Mouse (Mus musculus): ENCODE measurements around the gene Lama1. TPM values are rescaled to one million over a fixed set of nuclear protein-coding genes. Genes with fewer than 3 reads are reported as not detected.
"Not testable (repeated sequence)": the region's sequence is repeated elsewhere in the genome, so short reads cannot be mapped to it uniquely, and the experiment has no call there.

Gene Lama1
- polyA plus RNA-seq, 1 experiment from 2014 or later: 24.9 TPM

GRCm38 (mm10) chr17:67809171-67809570 is 112.1 kb downstream of the Lama1 start:
- H3K27ac ChIP-seq: no peak overlapping the region
- H3K9me3 ChIP-seq: no peaks in the 10 kb centered on the region
- H3K27me3 ChIP-seq (ENCODE audit: poor library complexity, severe bottlenecking): no peaks in the 10 kb centered on the region
- WGBS: 94% methylated on average over 16 of the region's 16 CpGs
- H3K4me3 ChIP-seq: no peak overlapping the region
- H3K36me3 ChIP-seq (replicated peaks): peaks cover 97% of the 10 kb centered on the region
- no peak for DNase-seq (ENCODE audit: extremely low spot score, low spot score)
- H3K4me1 ChIP-seq: no peaks in the 10 kb centered on the region

- WGBS: 93% methylated on average over 6 of the region's 6 CpGs
- H3K4me1 ChIP-seq: no peaks in the 10 kb centered on the region
Measured at GRCm38 (mm10) chr17:67813666-67814065, 116.6 kb downstream of the Lama1 start.

GRCm38 (mm10) chr17:67815720-67816119 is 118.7 kb downstream of the Lama1 start:
- DNase-seq (ENCODE audit: extremely low spot score, low spot score): no peak
- Histone ChIP-seq H3K27ac (no peak overlapping the region), H3K4me1 (no peaks in the 10 kb centered on the region), H3K4me3 (no peak overlapping the region), H3K27me3 (ENCODE audit: poor library complexity, severe bottlenecking) (no peaks in the 10 kb centered on the region), H3K9me3 (no peaks in the 10 kb centered on the region), H3K36me3 (replicated peaks) (peaks cover 96% of the 10 kb centered on the region)
- WGBS: 94% methylated on average over 11 of the region's 11 CpGs

More at GRCm38 (mm10) chr17:67813666-67814065, 116.6 kb downstream of the Lama1 start:
- no peak overlapping the region for H3K4me3 ChIP-seq
- no peaks in the 10 kb centered on the region for H3K9me3 ChIP-seq
- H3K27ac ChIP-seq: no peak overlapping the region
- peaks cover 100% of the 10 kb centered on the region for H3K36me3 ChIP-seq (replicated peaks)
- H3K27me3 ChIP-seq (ENCODE audit: poor library complexity, severe bottlenecking): no peaks in the 10 kb centered on the region
- no peak for DNase-seq (ENCODE audit: extremely low spot score, low spot score)

GRCm38 (mm10) chr17:67816916-67817315 is 119.9 kb downstream of the Lama1 start:
- H3K9me3 ChIP-seq: no peaks in the 10 kb centered on the region
- 94% methylated on average over 10 of the region's 10 CpGs for WGBS
- no peak overlapping the region for H3K4me3 ChIP-seq
- no peaks in the 10 kb centered on the region for H3K27me3 ChIP-seq (ENCODE audit: poor library complexity, severe bottlenecking)
- H3K4me1 ChIP-seq: no peaks in the 10 kb centered on the region
- no peak for DNase-seq (ENCODE audit: extremely low spot score, low spot score)
- H3K27ac ChIP-seq: no peak overlapping the region
- peaks cover 96% of the 10 kb centered on the region for H3K36me3 ChIP-seq (replicated peaks)

- H3K4me1 ChIP-seq: no peaks in the 10 kb centered on the region
- no peak overlapping the region for H3K27ac ChIP-seq
- no peak overlapping the region for H3K4me3 ChIP-seq
- peaks cover 15% of the 10 kb centered on the region for H3K36me3 ChIP-seq (replicated peaks)
- 98% methylated on average over 3 of the region's 3 CpGs for WGBS
- DNase-seq (ENCODE audit: extremely low spot score, low spot score): no peak
- peaks cover 15% of the 10 kb centered on the region for H3K9me3 ChIP-seq
- no peaks in the 10 kb centered on the region for H3K27me3 ChIP-seq (ENCODE audit: poor library complexity, severe bottlenecking)
Measured at GRCm38 (mm10) chr17:67827431-67827830, 130.4 kb downstream of the Lama1 start.

- Histone ChIP-seq H3K4me3 (no peak overlapping the region), H3K4me1 (no peaks in the 10 kb centered on the region), H3K36me3 (replicated peaks) (no peaks in the 10 kb centered on the region), H3K27me3 (ENCODE audit: poor library complexity, severe bottlenecking) (no peaks in the 10 kb centered on the region), H3K9me3 (peaks cover 5% of the 10 kb centered on the region; the same call in 1 of the 2 replicates), H3K27ac (no peak overlapping the region)
- 95% methylated on average over 20 of the region's 20 CpGs for WGBS
- no peak for DNase-seq (ENCODE audit: extremely low spot score, low spot score)
Measured at GRCm38 (mm10) chr17:67836146-67836895, 139.3 kb downstream of the Lama1 start.

GRCm38 (mm10) chr17:67837351-67838090 is 140.5 kb downstream of the Lama1 start:
- WGBS: 61% methylated on average over 17 of the region's 17 CpGs
- H3K27ac ChIP-seq: no peak overlapping the region; the same call in 1 of the 2 replicates
- H3K36me3 ChIP-seq (replicated peaks): no peaks in the 10 kb centered on the region; the same call in 1 of the 2 replicates

GRCm38 (mm10) chr17:67838948-67839347 is 141.9 kb downstream of the Lama1 start:
- Histone ChIP-seq H3K9me3 (peaks cover 5% of the 10 kb centered on the region; the same call in 1 of the 2 replicates), H3K4me3 (no peak overlapping the region), H3K4me1 (no peaks in the 10 kb centered on the region), H3K27me3 (ENCODE audit: poor library complexity, severe bottlenecking) (no peaks in the 10 kb centered on the region), H3K36me3 (replicated peaks) (peaks cover 4% of the 10 kb centered on the region; the same call in 1 of the 2 replicates), H3K27ac (no peak overlapping the region)
- WGBS: 90% methylated on average over 13 of the region's 13 CpGs
- no peak for DNase-seq (ENCODE audit: extremely low spot score, low spot score)

More at GRCm38 (mm10) chr17:67837351-67838090, 140.5 kb downstream of the Lama1 start:
- no peak overlapping the region for H3K4me3 ChIP-seq
- H3K9me3 ChIP-seq: peaks cover 5% of the 10 kb centered on the region; the same call in 1 of the 2 replicates
- DNase-seq (ENCODE audit: extremely low spot score, low spot score): peak; percentile 74
- H3K4me1 ChIP-seq: no peaks in the 10 kb centered on the region
- H3K27me3 ChIP-seq (ENCODE audit: poor library complexity, severe bottlenecking): no peaks in the 10 kb centered on the region

GRCm38 (mm10) chr17:67841494-67841893 is 144.4 kb downstream of the Lama1 start:
- not testable (repeated sequence) for H3K4me3 ChIP-seq; DNase-seq (ENCODE audit: extremely low spot score, low spot score); H3K4me1 ChIP-seq; H3K27ac ChIP-seq; H3K9me3 ChIP-seq; H3K27me3 ChIP-seq (ENCODE audit: poor library complexity, severe bottlenecking)
- H3K36me3 ChIP-seq (replicated peaks): peaks cover 17% of the 10 kb centered on the region
- WGBS: 95% methylated on average over 2 of the region's 2 CpGs

- Histone ChIP-seq H3K4me3 (no peak overlapping the region), H3K27ac (no peak overlapping the region), H3K4me1 (peaks cover 4% of the 10 kb centered on the region; the same call in 1 of the 2 replicates), H3K36me3 (replicated peaks) (peaks cover 46% of the 10 kb centered on the region), H3K9me3 (no peaks in the 10 kb centered on the region), H3K27me3 (ENCODE audit: poor library complexity, severe bottlenecking) (no peaks in the 10 kb centered on the region)
- 91% methylated on average over 10 of the region's 10 CpGs for WGBS
- DNase-seq (ENCODE audit: extremely low spot score, low spot score): no peak
Measured at GRCm38 (mm10) chr17:67861080-67861630, 164.1 kb downstream of the Lama1 start.

- H3K36me3 ChIP-seq (replicated peaks): peaks cover 48% of the 10 kb centered on the region
- no peaks in the 10 kb centered on the region for H3K27me3 ChIP-seq (ENCODE audit: poor library complexity, severe bottlenecking)
- DNase-seq (ENCODE audit: extremely low spot score, low spot score): peak; percentile 58
- no peak overlapping the region for H3K4me3 ChIP-seq
- 81% methylated on average over 16 of the region's 16 CpGs for WGBS
- H3K4me1 ChIP-seq: peaks cover 11% of the 10 kb centered on the region; the same call in 1 of the 2 replicates
- no peak overlapping the region for H3K27ac ChIP-seq
- H3K9me3 ChIP-seq: no peaks in the 10 kb centered on the region
Measured at GRCm38 (mm10) chr17:67861744-67862535, 164.9 kb downstream of the Lama1 start.

- Histone ChIP-seq H3K9me3 (peaks cover 5% of the 10 kb centered on the region; the same call in 1 of the 2 replicates), H3K36me3 (replicated peaks) (peaks cover 45% of the 10 kb centered on the region), H3K27ac (no peak overlapping the region), H3K4me1 (peaks cover 11% of the 10 kb centered on the region; the same call in 1 of the 2 replicates), H3K27me3 (ENCODE audit: poor library complexity, severe bottlenecking) (no peaks in the 10 kb centered on the region), H3K4me3 (no peak overlapping the region)
- DNase-seq (ENCODE audit: extremely low spot score, low spot score): no peak
- 91% methylated on average over 10 of the region's 10 CpGs for WGBS
Measured at GRCm38 (mm10) chr17:67864363-67864762, 167.3 kb downstream of the Lama1 start.
